Mouse (Mus musculus) effector memory CD4-positive, alpha-beta T cell, adult 5 months (primary cell): ENCODE data around the gene Dnm2. TPM values are rescaled to one million over a fixed set of nuclear protein-coding genes. Genes with fewer than 3 reads are reported as not detected.

Source experiments
- polyA plus RNA-seq: library from polyadenylated mRNA; unstranded; fragments of 100-300 nt; shearing (Covaris generic); gene quantifications from one replicate; pipeline ENCODE4 v1.2.1, GENCODE M21; 2017

Dnm2 gene
- 262 TPM for polyA plus RNA-seq

GRCm38 (mm10) chr9:21424631-21425555 lies at the start of gene Dnm2:
TSS of gene Dnm2 (plus strand) at chr9:21424908.

GRCm38 (mm10) chr9:21411669-21412550 lies 12.8 kb upstream of the Dnm2 start, which contains the start of gene Qtrt1:
TSS of gene Qtrt1 (plus strand) at chr9:21411837.

GRCm38 (mm10) chr9:21509772-21510688 lies 85.3 kb downstream of the Dnm2 start, which contains the start of gene Tmed1:
TSS of gene Tmed1 (minus strand) at chr9:21510252.

GRCm38 (mm10) chr9:21525937-21526633 lies 101.4 kb downstream of the Dnm2 start, which contains the start of gene AB124611:
TSS of gene AB124611 (plus strand) at chr9:21526176.

GRCm38 (mm10) chr9:21546789-21547074 lies 122.0 kb downstream of the Dnm2 start, which contains the start of gene Carm1:
TSS of gene Carm1 (plus strand) at chr9:21546894.

Other genes starting within 250 kb of the Dnm2 start
- gene Keap1, start 185.5 kb upstream of the Dnm2 start, polyA plus RNA-seq, result 27.0 TPM
- 0.79 TPM for gene S1pr5, start 176.5 kb upstream of the Dnm2 start, polyA plus RNA-seq
- gene Atg4d, start 159.6 kb upstream of the Dnm2 start, polyA plus RNA-seq, result 68.1 TPM
- 25.7 TPM for gene Kri1, start 136.9 kb upstream of the Dnm2 start, polyA plus RNA-seq
- 50.4 TPM for gene Cdkn2d, start 133.5 kb upstream of the Dnm2 start, polyA plus RNA-seq
- gene Ap1m2, start 112.6 kb upstream of the Dnm2 start, polyA plus RNA-seq, result 1.1 TPM
- 292 TPM for gene Slc44a2, start 104.2 kb upstream of the Dnm2 start, polyA plus RNA-seq
- 58.8 TPM for gene Ilf3, start 57.0 kb upstream of the Dnm2 start, polyA plus RNA-seq
- gene Qtrt1, start 13.1 kb upstream of the Dnm2 start, polyA plus RNA-seq, result 49.9 TPM
- gene Tmed1, start 85.3 kb downstream of the Dnm2 start, polyA plus RNA-seq, result 5.4 TPM
- 52.1 TPM for gene AB124611, start 101.3 kb downstream of the Dnm2 start, polyA plus RNA-seq
- 44.2 TPM for gene Carm1, start 122.0 kb downstream of the Dnm2 start, polyA plus RNA-seq
- gene Timm29, start 167.8 kb downstream of the Dnm2 start, polyA plus RNA-seq, result 16.6 TPM
- gene Yipf2, start 167.9 kb downstream of the Dnm2 start, polyA plus RNA-seq, result 11.6 TPM
- gene Smarca4, start 191.3 kb downstream of the Dnm2 start, polyA plus RNA-seq, result 55.9 TPM